Mouse (Mus musculus) liver, embryonic 13.5 days (tissue): ENCODE results near the gene Zfand3. TPM values are rescaled to one million over a fixed set of nuclear protein-coding genes. Genes with fewer than 3 reads are reported as not detected.
A peak's percentile ranks its signal among the peaks of the same experiment; 100 is the strongest.

Experiments
- ATAC-seq: fragments of 200-750 bp; cut with Nextera tagmentation; 2 replicates; pipeline ENCODE4 v1.8.0; 2017; ENCODE audit warnings: low read depth, mild to moderate bottlenecking, moderate number of reproducible peaks, moderate library complexity
- DNase-seq: peaks from one replicate; pipeline ENCODE4 v3.0.0; 2022
- H3K27ac ChIP-seq: fragments of 300-500 bp; sonication (generic); 2 replicates; pipeline ENCODE4 v1.5.1; 2015; ENCODE audit warnings: moderate library complexity, mild to moderate bottlenecking, inconsistent platforms
- H3K27me3 ChIP-seq: fragments of 300-500 bp; sonication (generic); 2 replicates; pipeline ENCODE4 v1.6.1; 2015; ENCODE audit warnings: mild to moderate bottlenecking, inconsistent platforms
- H3K36me3 ChIP-seq: fragments of 300-500 bp; sonication (generic); 2 replicates; pipeline ENCODE4 v1.6.1; 2015; ENCODE audit warnings: mild to moderate bottlenecking, inconsistent platforms
- H3K4me1 ChIP-seq: fragments of 300-500 bp; sonication (generic); replicated peaks from 2 replicates; pipeline ENCODE4 v1.6.1; 2015; ENCODE audit warnings: inconsistent platforms
- H3K4me2 ChIP-seq: fragments of 300-500 bp; sonication (generic); 2 replicates; pipeline ENCODE4 v1.6.1; 2015; ENCODE audit warnings: inconsistent platforms, mild to moderate bottlenecking, moderate library complexity
- H3K4me3 ChIP-seq: fragments of 300-500 bp; sonication (generic); replicated peaks from 2 replicates; pipeline ENCODE4 v1.5.1; 2015; ENCODE audit warnings: mild to moderate bottlenecking, inconsistent platforms
- H3K9ac ChIP-seq: fragments of 300-500 bp; sonication (generic); 2 replicates; pipeline ENCODE4 v1.6.1; 2015; ENCODE audit warnings: mild to moderate bottlenecking, inconsistent platforms
- H3K9me3 ChIP-seq: fragments of 300-500 bp; sonication (generic); replicated peaks from 2 replicates; pipeline ENCODE4 v1.6.1; 2016; ENCODE audit warnings: inconsistent platforms
- WGBS: fragments of 180-500 bp; shearing (Covaris S2); methylation state at CpG from one replicate; pipeline ENCODE4 v1.1.7; 2015; ENCODE audit not compliant: insufficient replicate concordance; 5-methylcytosine and 5-hydroxymethylcytosine counted together
- polyA plus RNA-seq: library from polyadenylated mRNA; unstranded; fragments of >200 nt; fragmentation: Nextera tagmentation; extraction: Ambion mirVana; gene quantifications from 2 replicates; pipeline ENCODE4 v1.2.1, GENCODE M21; 2015

Gene Zfand3
- polyA plus RNA-seq, result 13.7 and 14.5 TPM in 2 replicates

DNA sequence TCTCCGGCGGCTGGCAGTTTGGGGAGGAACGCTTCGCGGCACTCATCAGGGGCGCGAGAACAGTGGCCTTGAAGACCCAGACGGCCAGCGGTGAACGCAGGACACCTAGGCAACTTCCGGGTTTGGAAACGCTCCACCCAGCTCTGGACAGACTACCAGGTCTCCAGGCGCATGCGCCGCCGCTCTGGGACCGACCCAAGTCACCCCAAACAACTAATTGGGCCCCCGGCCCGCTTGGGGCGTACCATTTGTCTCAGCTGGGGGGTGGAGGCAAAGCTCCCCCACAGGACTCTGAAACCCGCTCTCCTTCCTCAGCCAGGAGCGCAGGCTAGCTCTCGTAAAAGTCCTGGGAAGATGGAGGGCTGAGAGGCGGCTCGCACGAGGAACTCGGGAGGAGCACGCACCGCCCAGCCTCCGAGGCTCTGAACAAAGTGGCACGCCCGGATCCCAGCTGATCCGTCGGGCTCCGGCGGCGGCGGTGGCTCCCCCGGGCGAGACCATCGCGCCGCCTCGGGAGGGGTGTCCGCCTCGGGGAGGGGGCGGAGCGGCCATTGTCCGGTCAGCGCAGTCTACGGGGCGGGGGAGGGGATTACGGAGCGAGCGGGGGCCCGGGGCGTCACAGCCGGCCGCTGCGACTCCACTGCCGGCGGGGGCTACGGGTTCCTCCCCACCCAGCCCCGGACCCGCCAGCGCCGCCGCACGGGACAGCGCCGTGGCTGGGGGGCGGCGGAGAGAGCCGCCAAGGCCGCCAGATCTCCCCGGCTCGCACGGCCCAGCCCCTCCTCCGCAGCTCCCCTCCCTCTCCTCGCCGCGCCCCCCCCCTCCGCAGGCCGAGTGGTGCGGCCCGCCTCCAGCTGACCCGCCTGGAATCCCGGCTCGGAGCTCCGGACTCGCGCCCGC, at the start of gene Zfand3:
Gene Zfand3, plus strand, starts transcription at position 531 of the 900 bp plus-strand sequence.
- peak within 1 kb of the TSS; percentile 99 for H3K27ac ChIP-seq
- no peaks in the 10 kb centered on the region for H3K9me3 ChIP-seq
- WGBS, result under 1% methylated on average over 62 of the region's 93 CpGs
- peak; percentile 89 for ATAC-seq
- H3K4me3 ChIP-seq, result peak within 1 kb of the TSS; percentile 98
- no peaks in the 10 kb centered on the region for H3K27me3 ChIP-seq
- H3K4me1 ChIP-seq, result peaks cover 42% of the 10 kb centered on the region
- H3K36me3 ChIP-seq, result no peaks in the 10 kb centered on the region
- H3K9ac ChIP-seq, result peak within 1 kb of the TSS; percentile 99
- peak; percentile 87 for DNase-seq
- H3K4me2 ChIP-seq, result peak within 1 kb of the TSS; percentile 91

DNA sequence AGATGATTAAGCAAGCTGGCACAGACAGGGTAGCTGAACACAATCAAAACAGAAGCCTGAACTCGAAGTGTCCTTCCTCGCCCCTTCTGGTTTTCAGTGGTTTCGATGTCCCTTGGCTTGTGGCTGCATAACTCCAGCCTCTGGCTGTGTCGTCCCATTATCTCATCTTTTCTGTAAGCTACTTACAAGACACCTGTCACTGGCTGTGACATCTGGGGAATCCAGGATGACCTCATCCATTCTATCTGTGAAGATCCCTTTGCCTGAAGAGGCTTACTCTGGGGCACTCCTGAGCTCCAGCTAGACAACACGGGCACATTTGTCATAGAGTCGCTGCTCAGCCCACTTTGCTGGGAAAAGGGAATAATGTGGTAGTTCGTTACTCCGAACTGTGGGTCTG, 48.7 kb upstream of the Zfand3 start:
- Histone ChIP-seq H3K9me3 (peaks cover 4% of the 10 kb centered on the region; the same call in 1 of the 2 replicates), H3K4me1 (no peaks in the 10 kb centered on the region), H3K9ac (no peak overlapping the region), H3K4me2 (no peak overlapping the region), H3K4me3 (no peak overlapping the region), H3K27ac (no peak overlapping the region), H3K36me3 (no peaks in the 10 kb centered on the region), H3K27me3 (no peaks in the 10 kb centered on the region)
- no peak for DNase-seq
- WGBS, result 55% methylated on average over 8 of the region's 8 CpGs
- no peak for ATAC-seq

DNA sequence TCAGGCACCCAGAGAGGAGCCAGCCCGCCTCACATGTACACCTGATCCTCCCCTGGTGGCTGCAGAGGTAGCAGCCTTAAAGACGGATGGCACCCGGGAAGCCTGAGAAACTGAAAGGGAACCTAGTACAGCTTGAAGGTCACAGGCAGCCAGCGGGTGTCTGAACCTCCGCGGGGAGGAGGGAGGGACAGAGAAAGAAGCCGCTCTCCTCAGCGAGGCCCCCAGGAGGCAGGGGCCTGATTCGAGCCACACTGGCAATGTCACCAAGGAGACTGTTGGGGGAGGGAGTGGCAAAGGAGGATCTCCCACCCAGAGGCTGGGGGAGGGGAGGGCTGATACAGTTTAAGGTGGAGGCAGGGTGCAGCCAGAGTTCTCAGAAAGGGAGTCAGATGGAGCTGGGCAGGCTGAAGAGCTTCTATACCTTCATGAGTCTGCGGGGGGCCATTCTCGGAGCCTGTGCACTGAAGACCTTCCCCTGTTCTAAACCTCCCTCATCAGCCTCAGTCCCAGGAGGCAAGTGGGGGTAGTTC, 40.7 kb upstream of the Zfand3 start:
- Histone ChIP-seq H3K4me2 (peak overlapping the region; percentile 49), H3K4me3 (peak overlapping the region; percentile 24; the same call in 1 of the 2 replicates), H3K36me3 (no peaks in the 10 kb centered on the region), H3K9me3 (peaks cover 4% of the 10 kb centered on the region; the same call in 1 of the 2 replicates), H3K27me3 (peaks cover 38% of the 10 kb centered on the region), H3K9ac (peak overlapping the region; percentile 1; the same call in 1 of the 2 replicates), H3K4me1 (peaks cover 5% of the 10 kb centered on the region), H3K27ac (no peak overlapping the region)
- no peak for DNase-seq
- 6% methylated on average over 11 of the region's 11 CpGs for WGBS
- ATAC-seq, result no peak

DNA sequence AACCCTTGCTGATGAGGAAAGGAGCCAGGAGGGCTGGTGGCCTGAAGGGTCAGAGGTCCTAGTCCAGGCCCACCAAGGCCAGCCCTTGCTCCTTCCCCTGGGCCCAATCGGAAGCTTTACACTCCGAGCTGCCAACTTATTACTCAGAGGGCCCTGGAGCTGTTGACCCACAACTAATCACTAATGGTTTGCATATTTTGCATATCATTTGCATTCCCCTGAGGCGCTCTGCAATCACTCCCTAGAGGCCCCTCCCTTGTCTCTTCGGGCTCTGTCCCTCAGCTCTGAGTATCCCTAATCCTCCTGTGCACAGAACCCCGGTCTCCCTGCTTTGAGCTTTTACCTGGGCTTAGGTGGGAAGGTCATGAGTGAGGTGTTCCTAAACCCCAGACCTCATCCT, 39.0 kb upstream of the Zfand3 start:
- no peak overlapping the region for H3K4me2 ChIP-seq
- DNase-seq (no peak), ATAC-seq (no peak)
- H3K4me1 ChIP-seq, result peaks cover 5% of the 10 kb centered on the region
- H3K27ac ChIP-seq, result no peak overlapping the region
- peaks cover 38% of the 10 kb centered on the region for H3K27me3 ChIP-seq
- H3K9ac ChIP-seq, result no peak overlapping the region
- H3K4me3 ChIP-seq, result no peak overlapping the region
- 32% methylated on average over 5 of the region's 5 CpGs for WGBS
- no peaks in the 10 kb centered on the region for H3K9me3 ChIP-seq
- H3K36me3 ChIP-seq, result no peaks in the 10 kb centered on the region

DNA sequence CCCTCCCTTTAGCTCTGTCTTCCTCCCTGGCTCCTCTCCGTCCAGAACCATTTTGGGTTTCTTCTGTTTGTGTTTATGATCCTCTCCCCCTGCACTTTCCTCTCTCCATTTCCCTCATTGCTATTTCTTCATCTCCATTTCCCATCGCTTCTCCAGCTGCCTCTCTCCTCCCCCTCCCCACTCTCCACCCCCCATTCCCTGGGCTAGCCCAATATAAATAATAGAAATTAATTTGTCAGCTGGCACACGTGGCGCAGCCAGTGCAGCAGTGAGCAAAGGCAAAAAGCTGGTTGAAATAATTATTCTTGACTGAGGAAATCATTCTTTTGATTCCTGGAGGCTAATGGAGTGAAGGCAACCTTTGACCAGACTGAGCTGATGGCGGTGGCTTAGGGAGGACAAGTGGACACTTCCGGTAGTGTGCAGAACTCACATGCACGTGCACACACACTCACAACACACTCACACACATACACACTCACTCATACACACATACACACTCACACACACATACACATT, 34.4 kb upstream of the Zfand3 start, which contains the start of gene Mdga1:
Gene Mdga1, minus strand, starts transcription at position 51 of the 519 bp plus-strand sequence.
- H3K27me3 ChIP-seq, result peaks cover 18% of the 10 kb centered on the region
- H3K9me3 ChIP-seq, result no peaks in the 10 kb centered on the region
- ATAC-seq (no peak), DNase-seq (no peak)
- H3K27ac ChIP-seq, result no peak within 1 kb of the TSS
- H3K4me2 ChIP-seq, result no peak within 1 kb of the TSS
- WGBS, result 69% methylated on average over 7 of the region's 7 CpGs
- H3K4me1 ChIP-seq, result no peaks in the 10 kb centered on the region
- no peak within 1 kb of the TSS for H3K9ac ChIP-seq
- H3K36me3 ChIP-seq, result no peaks in the 10 kb centered on the region
- no peak within 1 kb of the TSS for H3K4me3 ChIP-seq

DNA sequence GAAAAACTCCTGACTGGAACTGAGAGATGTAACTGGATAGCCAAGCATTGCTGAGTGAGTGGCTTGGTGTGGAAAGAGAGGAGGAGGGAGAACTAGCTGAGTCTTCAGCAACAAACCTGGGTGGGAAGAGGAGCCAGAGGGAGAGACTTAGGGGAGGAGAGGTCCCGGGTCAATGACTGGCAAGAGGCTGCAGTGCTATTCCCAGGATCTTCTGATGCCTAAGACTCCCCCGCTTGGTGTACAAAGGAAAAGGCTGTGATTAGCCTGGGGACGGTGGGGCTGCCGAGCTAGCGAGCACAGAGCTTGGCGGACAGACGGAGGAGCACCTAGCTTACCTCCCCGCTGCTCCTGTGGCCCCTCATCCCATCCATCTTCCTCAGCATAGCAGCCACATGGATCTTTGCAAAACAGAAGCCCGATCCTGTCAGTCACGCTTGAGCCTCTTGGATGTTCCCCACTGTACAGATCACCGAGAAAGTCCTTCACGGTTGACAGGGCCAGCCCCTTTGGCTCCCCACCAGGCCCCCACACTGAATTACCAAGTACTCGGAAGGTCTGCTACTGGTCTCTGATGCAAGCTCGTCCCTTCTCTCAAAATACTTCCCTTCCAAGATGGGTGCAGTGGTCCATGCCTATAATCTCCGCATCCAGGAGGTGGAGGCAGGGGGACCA, 32.6 kb upstream of the Zfand3 start:
- Histone ChIP-seq H3K27ac (no peak overlapping the region), H3K27me3 (0 out of 2 replicates have a peak, but pooled peaks cover 6% of the 10 kb centered on the region), H3K9ac (no peak overlapping the region), H3K4me3 (no peak overlapping the region), H3K9me3 (no peaks in the 10 kb centered on the region), H3K4me1 (no peaks in the 10 kb centered on the region), H3K36me3 (no peaks in the 10 kb centered on the region), H3K4me2 (no peak overlapping the region)
- DNase-seq (no peak), ATAC-seq (no peak)
- WGBS, result 59% methylated on average over 15 of the region's 15 CpGs

DNA sequence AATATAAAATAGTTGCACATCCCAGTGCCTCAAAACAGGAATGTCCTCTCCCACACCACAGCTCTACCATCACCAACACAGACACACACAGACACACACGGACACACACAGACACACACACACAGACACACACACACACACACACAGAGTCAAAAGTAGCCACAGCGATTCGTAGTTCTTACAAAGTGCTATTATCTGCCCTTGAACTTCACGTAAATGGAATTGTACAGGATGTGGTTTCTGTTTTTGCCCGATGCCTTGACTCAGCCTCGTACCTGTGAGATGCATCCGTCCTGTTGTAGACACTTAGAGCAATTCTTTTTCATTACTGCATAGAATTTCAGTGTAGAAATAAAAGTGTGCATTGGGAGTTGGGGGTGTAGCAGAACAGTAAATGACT, 31.3 kb upstream of the Zfand3 start:
- Histone ChIP-seq H3K4me1 (no peaks in the 10 kb centered on the region), H3K4me3 (no peak overlapping the region), H3K4me2 (no peak overlapping the region), H3K27ac (no peak overlapping the region), H3K9me3 (no peaks in the 10 kb centered on the region), H3K36me3 (no peaks in the 10 kb centered on the region), H3K27me3 (0 out of 2 replicates have a peak, but pooled peaks cover 6% of the 10 kb centered on the region), H3K9ac (no peak overlapping the region)
- WGBS, result 49% methylated on average over 7 of the region's 7 CpGs
- DNase-seq, result no peak
- ATAC-seq, result no peak

DNA sequence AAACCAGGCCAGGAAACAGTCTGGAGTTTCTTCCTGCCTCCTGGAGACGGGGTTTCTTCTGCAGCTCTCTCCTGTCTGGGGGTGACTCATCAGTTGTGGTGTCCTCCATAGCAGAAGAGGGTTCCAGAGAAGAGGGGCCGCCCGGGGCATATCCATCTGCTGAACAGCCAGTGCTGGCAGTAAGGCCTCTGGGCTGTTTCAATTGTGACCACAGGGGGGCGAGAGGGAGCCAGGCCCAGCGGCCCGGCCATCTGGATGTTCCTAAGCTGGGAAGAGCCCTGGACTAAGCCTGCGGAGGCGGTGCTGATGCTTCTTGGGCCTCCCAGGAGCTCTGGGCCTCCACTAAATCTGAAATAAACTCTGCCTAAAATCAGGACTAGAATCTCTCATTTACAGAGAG, 28.8 kb upstream of the Zfand3 start:
- ATAC-seq, result 0 out of 2 replicates have a peak, but pooled peaks have one; percentile 26
- WGBS, result 6% methylated on average over 8 of the region's 8 CpGs

GRCm38 (mm10) chr17:29979020-29979419, 25.5 kb upstream of the Zfand3 start:
- ATAC-seq (no peak), DNase-seq (no peak)
- Histone ChIP-seq H3K9me3 (no peaks in the 10 kb centered on the region), H3K4me2 (no peak overlapping the region), H3K27me3 (no peaks in the 10 kb centered on the region), H3K9ac (no peak overlapping the region), H3K4me1 (peaks cover 5% of the 10 kb centered on the region; the same call in 1 of the 2 replicates), H3K36me3 (no peaks in the 10 kb centered on the region), H3K4me3 (no peak overlapping the region), H3K27ac (no peak overlapping the region)
- WGBS, result 60% methylated on average over 4 of the region's 4 CpGs

More for the DNA sequence above, 28.8 kb upstream of the Zfand3 start:
- DNase-seq, result peak; percentile 53
- Histone ChIP-seq H3K27ac (no peak overlapping the region), H3K4me1 (peaks cover 5% of the 10 kb centered on the region; the same call in 1 of the 2 replicates), H3K36me3 (no peaks in the 10 kb centered on the region), H3K27me3 (0 out of 2 replicates have a peak, but pooled peaks cover 6% of the 10 kb centered on the region), H3K4me3 (no peak overlapping the region), H3K9me3 (no peaks in the 10 kb centered on the region), H3K4me2 (no peak overlapping the region), H3K9ac (no peak overlapping the region)

DNA sequence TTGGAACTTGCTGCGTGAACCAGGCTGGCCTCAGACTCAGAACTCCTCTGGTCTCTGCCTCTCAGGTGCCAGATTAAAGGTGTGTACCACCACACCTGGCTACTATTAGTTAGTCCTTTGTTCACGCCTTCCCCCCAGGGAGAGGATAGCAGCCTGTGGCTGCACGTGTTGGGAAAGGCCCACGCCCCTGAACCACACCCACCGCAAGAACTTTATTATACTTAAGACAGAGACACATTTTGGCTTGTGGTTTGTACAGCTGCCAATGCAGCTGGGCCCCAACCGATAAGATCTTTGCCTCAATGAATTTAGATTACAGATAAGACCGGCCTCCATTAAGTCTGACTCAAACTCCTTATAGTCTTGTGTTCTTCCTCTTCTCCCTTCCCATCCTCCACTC, 24.7 kb upstream of the Zfand3 start:
- H3K4me1 ChIP-seq, result peaks cover 5% of the 10 kb centered on the region; the same call in 1 of the 2 replicates
- WGBS, result 48% methylated on average over 7 of the region's 7 CpGs
- ATAC-seq, result no peak
- H3K4me3 ChIP-seq, result no peak overlapping the region
- no peak overlapping the region for H3K27ac ChIP-seq
- no peak overlapping the region for H3K9ac ChIP-seq
- no peak overlapping the region for H3K4me2 ChIP-seq
- DNase-seq, result no peak
- 0 out of 2 replicates have a peak, but pooled peaks cover 2% of the 10 kb centered on the region for H3K27me3 ChIP-seq
- no peaks in the 10 kb centered on the region for H3K9me3 ChIP-seq
- no peaks in the 10 kb centered on the region for H3K36me3 ChIP-seq

GRCm38 (mm10) chr17:29981568-29981967, 23.0 kb upstream of the Zfand3 start:
- DNase-seq (no peak), ATAC-seq (no peak)
- peaks cover 5% of the 10 kb centered on the region; the same call in 1 of the 2 replicates for H3K4me1 ChIP-seq
- no peaks in the 10 kb centered on the region for H3K9me3 ChIP-seq
- H3K9ac ChIP-seq, result no peak overlapping the region
- H3K27ac ChIP-seq, result no peak overlapping the region
- H3K27me3 ChIP-seq, result 0 out of 2 replicates have a peak, but pooled peaks cover 2% of the 10 kb centered on the region
- 0 out of 2 replicates have a peak overlapping the region, but pooled peaks have one; percentile 10 for H3K4me2 ChIP-seq
- 50% methylated on average over 8 of the region's 8 CpGs for WGBS
- H3K4me3 ChIP-seq, result no peak overlapping the region
- H3K36me3 ChIP-seq, result no peaks in the 10 kb centered on the region
